Mouse (Mus musculus) heart, adult 18-20 months (tissue): Measurements from ENCODE around the gene Ephb2. TPM values are rescaled to one million over a fixed set of nuclear protein-coding genes. Genes with fewer than 3 reads are reported as not detected.

Experiments used
- DNase-seq, 2 experiments: peaks; one replicate each; pipeline ENCODE4 v3.0.0; 2021 to 2022; ENCODE audit warnings: mixed read lengths in 1 of 2
- total RNA-seq, 2 experiments: library from RNA; stranded (reverse); gene quantifications; 2 replicates each; pipeline ENCODE4 v1.2.3; 2021

Gene Ephb2
- total RNA-seq, 2 experiments from 2014 or later, result 0.89 to 0.90 TPM

DNA sequence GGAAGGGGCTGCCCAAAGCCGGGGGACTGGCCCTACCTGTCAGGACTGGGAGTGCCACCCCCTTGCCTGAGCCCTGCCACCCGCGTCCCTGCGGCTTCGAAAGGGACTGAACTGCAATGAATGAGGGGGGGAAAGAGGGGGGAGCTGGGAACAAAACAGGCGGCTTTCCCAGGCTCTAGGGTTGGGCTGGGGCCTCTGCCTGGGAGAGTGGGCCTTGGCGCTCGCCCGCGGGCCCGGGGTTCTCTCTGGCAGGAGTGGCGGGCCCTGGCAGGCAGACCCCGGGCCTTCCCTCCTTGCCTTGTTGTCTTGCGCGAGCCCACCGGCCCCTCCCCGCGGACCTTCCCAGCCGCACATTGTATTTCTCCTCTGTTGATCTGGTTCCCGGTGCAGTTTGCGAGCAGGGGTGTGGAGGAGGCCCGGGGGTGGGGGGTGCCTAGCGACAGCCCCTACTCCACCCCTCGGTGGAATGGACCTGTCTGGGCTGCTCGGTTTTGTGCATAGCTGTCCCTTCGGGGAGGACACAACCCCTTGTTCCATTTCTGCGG lies 671 bp upstream of the Ephb2 start:
- DNase-seq, result no peak

DNA sequence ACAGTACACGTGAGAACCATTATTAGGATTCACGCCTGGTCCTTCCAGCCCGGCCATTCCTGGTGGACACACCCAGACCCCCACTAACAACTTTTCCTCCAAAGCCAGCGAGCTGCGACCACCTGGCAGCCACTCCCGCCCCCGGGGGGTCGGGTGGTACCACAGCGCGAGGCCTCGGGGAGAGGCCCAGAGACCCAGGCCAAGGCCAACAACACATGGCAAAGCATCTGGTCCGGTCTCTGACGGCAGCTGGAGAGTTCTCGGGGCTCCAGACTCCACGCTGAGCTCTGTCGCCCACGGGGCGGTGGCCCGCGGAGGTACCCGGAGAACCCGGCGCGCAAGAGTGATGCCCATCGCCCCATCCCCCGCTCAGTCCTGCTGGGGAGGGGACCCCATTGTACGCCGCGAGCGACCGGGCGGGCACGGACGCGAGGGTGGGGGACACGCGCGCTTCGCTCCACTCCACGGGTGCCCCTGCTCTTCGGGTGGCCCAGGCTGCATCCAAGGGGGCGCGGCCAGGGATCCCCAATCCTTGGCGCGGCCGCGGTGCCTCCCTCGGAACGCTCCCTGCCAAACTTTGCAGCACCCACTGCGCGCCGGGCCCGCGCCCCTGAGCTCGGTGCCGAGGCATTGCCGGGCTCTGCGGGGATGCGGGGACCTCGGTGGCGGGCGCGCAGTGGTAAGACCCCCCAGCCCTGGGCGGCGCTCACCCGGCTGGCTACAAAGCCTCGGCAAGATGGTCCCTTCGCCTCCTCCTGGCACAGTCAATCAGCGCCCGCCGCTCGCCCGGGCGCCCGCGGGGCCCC lies 770 bp downstream of the Ephb2 start:
- DNase-seq, result peak in 1 of 2 experiments; percentile 7

DNA sequence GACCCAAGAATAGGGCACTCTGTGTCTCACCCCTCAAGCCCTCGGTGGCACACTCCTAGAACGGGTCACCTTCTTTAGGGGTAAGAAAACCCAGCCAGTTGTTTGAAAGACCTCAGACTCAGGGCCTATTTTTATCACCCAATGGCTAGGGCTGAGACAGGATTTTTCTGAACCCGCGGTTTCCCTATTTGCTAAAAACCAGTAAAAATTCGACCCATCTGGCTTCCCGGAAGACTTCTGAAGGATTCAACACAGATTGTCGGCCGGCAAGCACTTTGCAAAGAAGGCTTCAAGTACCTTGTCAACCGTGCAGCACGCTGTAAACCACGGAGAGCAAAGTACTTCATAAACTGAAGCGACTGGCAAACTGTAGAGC lies 1.4 kb downstream of the Ephb2 start:
- DNase-seq, result no peak

DNA sequence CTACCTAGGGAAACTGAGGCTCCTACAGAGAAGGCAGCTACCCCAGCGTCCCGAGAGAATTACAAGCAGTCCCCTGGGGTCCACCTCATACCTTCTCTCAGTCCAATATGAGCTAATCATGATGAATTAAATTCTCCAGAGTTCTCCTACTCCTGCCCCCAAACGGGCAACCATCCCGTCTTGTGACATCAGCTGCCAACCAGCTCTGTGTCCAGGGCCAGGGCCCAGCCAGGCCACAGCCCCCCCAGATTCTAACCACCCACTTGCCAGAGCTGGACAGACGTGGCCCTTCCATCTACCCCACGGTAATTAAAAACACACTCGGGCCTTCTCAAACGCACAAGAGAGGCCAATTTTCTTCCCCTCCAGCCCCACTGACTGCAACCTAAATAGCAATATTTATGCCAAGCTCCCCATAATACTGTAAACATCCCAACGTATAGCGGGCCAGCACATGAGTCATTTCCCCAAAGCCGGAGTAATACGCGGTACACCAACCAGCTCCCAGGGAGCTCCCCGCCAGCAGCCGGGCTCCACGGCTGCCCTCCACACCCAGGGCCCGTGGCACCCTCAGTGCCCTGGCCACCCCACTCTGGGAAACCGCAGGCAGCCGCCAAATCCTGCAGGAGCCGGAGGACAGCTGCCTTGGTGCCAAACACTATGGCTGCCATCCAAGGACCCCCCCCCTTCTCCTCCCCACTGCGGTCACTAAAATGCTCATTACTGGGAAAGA lies 2.0 kb downstream of the Ephb2 start:
- DNase-seq, result no peak

DNA sequence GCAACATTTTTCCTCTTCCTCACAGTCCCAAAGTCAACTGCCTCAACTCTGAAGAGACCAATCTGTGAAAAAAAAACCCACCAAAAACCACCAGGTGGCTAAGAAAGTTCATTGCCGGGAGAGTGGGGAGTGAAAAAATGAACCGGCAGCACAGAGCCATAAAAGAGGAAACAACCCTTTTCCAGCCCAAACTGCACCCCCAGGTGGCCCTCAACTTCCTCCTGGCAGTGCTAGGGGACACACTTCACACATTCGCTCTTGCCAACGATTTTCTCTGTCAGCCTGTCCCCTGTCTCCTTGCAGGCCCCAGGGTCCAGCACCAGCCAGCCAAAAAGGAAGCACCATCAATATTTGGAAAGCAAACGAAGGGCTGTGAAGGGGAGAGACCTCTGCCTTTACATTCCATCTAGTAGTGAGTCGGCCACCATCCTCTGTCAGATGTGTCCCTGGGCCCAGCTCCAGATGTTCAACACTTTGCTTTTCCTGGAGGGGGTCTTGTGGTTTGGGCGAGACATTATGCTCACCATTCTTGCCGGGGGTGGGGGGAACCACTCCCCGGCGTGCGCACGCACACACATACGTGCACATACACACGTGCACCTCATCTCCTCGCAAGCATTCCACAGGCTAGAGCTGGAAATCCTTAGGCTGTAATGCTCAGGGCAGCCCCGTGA lies 3.1 kb downstream of the Ephb2 start:
- no peak for DNase-seq

DNA sequence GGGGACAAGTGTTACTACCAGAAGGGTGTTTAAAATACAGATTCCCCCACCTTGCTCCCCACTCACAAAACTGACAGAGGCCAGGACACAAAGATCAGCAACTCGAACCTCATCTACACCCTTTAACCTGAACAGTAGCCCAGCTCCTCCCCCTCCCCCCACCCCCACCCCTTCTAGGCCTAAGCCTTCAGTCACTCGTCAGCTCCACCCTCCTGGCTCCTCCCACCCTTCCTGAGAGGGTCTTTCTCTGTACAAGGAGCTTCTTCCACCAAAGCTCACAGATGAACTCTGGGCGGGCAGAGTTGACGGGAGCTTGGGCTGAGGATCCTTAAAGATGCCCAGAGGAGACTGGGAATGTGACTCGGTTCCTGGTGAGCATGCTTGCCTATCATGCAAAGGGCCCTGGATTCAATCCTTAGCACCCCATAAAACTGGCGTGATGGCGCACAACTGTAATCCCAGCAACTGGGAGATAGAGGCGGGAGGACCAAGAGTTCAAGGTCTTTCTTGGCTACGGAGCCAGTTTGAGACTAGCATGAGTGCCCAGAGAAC lies 5.4 kb downstream of the Ephb2 start:
- DNase-seq, result no peak

DNA sequence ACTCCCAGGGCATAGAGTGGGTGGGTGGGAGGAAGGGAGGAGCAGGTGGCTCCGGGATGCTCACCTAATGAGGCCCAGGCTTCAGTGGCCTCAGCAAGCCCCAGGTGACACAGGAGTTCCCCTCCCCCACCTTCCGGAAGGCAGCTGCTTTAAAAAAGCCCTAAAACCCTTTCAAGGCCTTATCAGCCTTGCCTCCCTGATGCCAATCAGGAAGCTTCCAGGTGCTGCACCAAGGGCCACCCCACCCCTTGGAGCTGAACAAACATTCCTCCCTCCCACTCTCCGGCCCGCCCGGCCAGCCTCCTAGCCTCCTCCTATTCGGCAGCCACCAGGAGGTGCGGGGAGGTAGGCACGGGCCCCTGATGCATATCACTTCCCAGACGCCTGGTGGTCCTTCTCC lies 6.0 kb downstream of the Ephb2 start:
- no peak for DNase-seq

DNA sequence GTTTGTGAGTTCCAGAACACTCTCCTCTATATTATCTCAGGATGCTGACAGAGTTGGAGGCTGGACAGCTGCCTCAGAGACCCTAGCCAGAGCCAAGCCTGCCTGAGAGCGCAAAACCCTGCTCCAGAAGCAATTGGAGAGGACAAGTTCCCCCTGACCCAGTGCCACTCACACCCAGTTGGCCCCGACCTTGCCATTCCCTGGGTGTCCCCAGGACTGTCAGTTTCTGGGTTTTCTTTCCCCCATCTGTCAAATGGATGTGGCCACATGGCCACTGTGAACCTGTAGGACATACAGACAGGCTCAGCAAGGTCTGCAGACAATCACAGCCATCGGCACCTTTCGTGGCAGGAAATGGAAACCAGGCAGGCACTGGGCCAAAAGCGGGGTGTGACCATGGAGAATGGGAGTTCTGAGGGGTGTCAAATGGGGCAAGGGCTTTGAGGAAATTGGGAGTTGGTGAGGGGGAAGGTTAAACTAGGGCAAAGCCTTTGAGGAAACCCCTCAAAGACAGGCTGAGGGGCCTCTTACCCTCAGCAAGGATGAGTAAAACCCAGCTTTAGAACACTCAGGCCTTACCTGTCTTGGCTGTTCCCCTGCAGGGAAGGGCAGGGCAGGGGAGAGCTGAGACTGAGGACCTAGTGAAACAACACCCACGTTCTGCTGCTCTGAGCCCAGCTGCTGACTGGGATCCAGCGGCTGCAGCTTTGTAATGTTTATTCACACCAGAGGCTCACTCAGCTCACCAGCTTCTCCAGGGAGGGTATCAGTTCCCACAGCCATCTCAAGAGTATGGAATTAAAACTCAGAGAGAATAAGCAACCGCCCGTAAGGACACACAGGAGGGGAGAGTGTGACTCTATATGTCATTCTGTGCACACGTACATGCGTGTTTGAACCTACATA lies 6.9 kb downstream of the Ephb2 start:
- DNase-seq, result no peak

DNA sequence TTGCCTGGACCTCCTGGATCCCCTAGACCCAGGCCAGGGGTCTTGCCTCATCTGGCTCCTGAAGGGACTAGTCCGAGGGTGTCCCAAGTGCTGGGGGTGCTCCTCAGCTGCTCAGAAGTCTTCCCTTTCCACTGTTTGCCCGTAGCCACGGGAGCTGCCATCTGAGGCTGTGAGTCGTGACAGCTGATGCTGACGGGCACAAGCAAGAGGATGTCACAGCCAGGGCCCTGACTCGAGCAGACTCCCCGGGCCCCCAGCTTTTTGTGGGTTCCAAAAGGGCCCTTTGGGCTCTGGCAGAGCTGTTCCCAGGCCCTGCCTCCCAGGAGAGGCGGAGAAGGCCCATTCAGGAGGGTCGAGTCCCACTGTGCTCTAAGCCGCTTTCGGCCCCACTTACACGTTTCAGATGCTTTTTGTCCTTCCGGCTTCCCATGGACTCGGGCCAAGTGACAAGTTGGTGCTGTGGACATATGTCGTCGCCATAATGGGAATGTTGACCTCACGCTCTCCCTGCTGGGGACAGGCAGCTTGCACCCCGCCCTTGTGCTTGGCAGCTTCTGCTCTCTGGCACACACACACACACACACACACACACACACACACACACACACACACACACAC lies 10.7 kb downstream of the Ephb2 start:
- DNase-seq, result no peak

DNA sequence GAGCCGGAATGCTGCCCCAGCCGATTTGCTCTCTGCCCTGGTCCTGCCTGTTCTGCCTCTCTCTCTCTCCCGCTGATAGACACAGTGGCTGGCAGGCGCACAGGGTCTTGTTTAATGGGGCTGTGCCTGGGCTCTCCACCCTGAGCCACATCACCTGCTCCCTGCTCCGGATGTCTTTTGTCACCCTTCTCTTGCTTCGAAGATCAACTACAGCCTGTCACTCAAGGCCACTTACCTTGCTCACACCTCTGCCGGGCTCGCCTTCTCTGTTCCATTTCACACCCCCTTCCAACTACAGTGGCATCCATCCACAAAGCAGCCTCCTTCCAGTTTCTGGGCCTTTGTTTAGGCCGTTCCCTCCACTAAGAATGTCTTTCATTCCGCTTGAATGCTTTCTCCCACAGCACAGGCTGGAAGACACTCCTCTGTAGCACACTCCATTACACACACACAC lies 15.7 kb downstream of the Ephb2 start:
- no peak for DNase-seq

DNA sequence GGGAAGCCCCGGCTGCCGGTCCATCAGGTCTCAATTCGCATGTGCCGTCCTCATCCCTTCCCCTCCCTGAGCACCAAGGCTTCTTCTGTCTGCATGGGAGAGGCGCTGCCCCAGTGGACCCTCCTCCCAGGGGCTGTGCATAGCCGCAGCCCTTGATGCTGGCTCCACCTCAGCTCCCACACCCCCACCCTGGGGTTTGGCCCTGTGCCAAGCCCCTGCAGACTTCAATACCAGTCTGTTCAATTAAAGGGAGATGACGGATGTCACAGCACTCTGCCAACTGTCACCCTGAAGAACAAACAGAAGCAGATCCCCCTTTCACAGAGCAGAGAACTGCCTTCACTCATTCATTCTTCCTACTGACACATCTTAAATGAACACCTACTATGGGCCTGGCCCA lies 19.1 kb downstream of the Ephb2 start:
- no peak for DNase-seq

DNA sequence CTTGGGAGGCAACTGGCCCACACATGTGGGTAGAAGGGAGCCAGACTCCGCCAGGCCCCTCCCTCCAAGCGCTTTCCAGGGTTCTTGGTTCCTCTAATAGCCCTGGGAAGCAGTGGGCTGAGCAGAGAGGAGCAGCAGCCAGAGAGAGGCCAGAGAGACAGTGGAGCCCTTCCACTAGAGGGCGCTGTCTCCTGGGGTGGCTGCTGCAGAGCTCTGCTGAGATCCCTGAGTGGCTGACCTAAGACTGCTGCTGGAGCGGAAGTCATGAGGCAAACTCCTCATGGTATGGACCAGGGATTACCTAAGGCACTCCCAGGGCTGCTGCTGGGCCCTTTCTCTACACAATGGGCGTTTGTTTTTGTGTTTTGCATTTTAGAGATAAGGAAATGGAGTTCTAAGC lies 20.4 kb downstream of the Ephb2 start:
- DNase-seq, result no peak

DNA sequence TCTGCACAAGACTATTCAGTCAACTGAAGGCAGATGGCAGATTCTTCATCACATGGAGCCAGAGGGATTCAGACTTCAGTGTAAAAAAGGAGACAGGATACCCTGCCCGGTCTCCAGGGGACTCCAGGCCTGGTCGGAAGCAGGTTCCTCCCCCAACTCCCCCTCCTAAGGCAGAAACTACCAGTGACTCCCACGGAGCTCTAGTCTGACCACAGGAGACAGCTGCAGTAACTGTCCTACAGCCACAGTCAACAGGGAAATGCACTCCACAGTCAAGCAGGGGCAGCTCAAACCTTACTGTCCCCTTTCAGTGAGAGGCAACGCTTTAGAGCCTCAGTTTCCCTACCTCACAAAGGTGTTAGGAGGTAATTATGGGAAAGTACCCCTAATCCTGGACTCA lies 23.2 kb downstream of the Ephb2 start:
- no peak for DNase-seq

DNA sequence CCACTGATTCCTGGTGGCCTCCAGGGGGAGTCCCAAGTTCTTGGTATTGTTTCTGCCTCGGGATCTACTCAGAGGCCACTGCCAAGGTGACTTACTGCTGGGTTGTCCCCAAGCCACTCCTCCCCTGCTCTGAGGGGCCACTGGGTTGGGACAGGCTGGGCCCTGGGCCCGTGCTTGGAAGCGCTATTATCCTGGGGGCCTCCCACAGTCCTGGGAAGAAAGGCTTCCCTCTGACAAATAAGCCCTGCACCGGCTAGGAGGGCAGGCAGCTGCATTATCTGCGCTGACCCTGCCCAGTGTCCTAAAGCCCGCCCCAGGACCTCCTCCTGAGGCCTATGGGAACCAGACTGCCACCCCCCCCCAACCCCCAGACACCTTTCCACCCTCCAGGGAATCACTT lies 24.2 kb downstream of the Ephb2 start:
- no peak for DNase-seq

DNA sequence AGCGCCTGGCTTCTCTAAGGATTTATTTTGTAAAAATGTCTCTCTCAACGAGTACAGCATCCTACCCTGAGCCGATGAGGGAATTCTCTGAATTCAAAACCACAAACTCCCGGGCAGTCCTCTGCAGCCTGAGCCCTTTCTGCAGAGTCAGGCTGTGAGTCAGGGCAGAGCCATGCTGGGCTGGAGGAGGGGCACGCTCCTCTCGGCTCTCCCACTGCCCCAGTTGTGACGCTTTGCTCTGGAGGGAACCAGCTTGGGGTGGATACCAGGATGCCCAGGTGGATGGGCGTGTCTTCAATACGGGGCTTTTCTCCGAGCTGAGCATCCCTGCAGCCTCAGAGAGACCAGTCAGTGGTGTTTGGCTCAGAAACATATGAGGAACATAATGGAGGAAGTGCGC lies 27.3 kb downstream of the Ephb2 start:
- no peak for DNase-seq

DNA sequence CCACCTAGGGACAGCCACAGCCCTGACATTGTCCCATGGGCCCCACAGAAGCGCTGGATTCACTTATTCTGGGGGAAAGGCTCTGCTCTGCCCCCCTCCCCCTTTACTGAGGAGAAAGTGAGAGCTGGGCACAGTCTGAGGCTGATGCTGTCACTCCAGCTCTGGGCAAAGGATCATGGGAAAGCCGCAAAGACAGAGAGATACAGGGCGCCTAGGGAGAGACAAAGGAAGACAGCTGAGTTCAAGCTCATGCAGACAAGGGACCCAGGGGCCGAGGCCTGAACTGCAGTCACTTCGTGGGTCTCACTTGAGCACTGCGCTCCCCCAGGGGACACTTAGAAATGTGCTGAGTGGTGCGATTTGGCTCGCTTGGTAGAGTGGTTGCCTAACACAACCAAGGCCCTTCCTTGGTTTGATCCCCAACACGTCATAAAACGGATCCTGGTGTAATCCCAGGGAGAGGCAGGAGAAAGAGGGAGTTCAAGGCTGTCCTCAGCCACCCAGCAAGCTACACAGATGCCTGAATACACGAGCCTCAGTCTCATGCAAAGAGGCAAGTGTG lies 28.3 kb downstream of the Ephb2 start:
- no peak for DNase-seq

DNA sequence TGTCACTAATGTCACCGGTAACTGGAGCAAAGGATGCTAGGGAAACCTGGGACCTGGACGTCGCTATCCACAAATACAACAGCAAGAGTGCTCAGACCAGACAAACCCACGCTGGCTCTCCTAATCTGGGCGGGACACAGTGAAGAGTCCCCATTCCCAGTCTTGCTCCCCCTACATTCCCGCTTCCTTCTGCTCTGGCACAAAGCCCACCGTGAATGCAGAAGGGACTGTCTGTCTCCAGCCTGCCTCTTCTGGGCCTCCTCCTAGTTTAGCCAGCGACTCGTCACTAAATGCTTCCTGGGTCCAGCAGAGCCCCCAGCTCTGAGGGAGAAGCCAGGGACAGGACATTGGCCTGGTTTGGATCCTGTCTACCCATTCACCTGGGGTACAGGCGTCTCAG lies 29.5 kb downstream of the Ephb2 start:
- DNase-seq, result no peak

DNA sequence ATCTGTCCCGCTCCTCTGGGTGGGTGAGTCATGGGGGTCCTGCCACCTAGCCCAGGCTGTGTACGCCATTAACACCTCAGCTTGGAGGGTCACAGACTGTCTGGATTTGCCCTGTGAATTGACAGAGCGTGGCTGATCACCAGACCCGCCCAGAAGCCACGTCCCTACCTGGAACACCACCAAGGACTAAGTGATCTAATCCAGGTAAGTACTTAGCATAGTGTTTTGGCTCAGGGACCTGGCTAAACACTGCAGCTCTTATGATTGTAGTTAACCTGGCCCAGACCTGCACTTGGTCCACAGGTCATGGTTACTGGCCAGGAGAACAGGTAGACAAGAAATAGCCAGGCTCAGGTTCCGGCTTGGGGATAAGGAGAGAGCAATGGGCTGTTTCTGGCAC lies 31.4 kb downstream of the Ephb2 start:
- no peak for DNase-seq

DNA sequence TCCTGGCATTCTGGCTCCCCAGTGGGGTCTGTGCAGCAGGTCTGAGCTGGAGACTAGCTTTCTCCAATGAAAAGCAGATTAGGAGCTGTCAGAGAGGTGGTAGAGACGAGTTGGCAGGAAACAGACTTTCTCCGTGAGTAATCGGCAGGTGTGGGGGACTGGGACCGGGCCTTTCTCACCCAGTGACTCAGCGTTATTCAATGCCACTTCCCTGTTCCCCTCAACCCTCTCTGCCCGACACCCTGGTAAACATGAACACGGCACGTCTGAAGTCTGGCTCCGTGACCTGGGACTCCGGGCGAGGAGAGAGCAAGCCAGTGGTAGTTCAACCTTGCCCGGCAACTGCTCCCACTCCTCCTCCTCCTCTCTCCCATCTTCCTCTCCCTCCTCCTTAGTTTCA lies 33.3 kb downstream of the Ephb2 start:
- peak; percentile 31 to 35 for DNase-seq

DNA sequence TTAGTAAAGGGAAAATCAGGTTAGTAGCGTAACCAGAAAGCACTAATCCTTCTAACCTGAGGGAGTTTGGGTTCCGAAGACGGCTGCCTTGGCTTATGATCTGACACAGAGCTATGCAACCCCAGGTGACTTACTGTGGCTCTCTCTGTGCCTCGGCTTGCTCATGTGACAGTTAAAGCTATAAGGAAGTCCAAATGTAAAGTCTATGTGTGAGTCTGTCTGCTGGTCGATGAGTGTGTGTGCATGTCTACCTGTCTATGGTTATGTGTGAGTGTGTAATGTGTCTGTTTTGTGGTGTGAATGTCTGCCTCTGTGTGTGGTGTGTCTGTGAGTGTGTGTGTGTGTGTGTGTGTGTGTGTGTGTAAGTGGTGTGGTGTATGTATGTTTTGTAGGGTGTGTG lies 33.8 kb downstream of the Ephb2 start:
- no peak for DNase-seq

DNA sequence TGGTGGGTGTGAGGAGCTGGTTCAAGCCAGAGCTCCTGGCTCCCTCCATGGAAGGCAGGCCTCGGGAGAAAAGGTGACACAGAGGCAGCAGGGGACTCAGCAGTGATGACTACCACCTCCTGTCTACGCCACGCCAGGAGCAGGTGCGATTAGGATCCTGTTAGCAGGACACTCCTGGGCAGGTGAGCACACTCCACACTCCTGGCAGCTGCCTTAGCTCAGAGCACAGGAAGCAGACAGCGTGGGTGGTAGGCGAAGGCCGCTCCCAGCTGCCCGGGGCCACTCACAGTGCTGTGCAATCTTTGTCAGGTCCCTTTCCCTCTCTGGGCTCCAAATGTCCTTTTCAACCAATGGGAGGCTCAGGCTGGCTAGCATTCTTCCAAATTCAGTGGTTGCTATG lies 34.3 kb downstream of the Ephb2 start:
- DNase-seq, result no peak
